Mouse (Mus musculus): ENCODE data around the gene Dph1.

Gene Dph1

GRCm38 (mm10) chr11:75172151-75173094 is 18.6 kb downstream of the Dph1 start:
- DNase-seq = peak; percentile 66

GRCm38 (mm10) chr11:75171186-75171865 is 19.7 kb downstream of the Dph1 start:
- peak; percentile 66 for DNase-seq

GRCm38 (mm10) chr11:75170136-75170751 is 20.8 kb downstream of the Dph1 start:
- peak; percentile 93 for DNase-seq

- DNase-seq = peak; percentile 66
These were observed 21.5 kb downstream of the Dph1 start, which contains the start of gene Hic1 for GRCm38 (mm10) chr11:75169405-75170080. Gene Hic1 (minus strand): TSS chr11:75169519.

GRCm38 (mm10) chr11:75168590-75169361 is 22.3 kb downstream of the Dph1 start:
- DNase-seq = peak; percentile 80

- DNase-seq = no peak
These were observed 23.1 kb downstream of the Dph1 start for GRCm38 (mm10) chr11:75167643-75168589.

- no peak for DNase-seq
These were observed 24.0 kb downstream of the Dph1 start for GRCm38 (mm10) chr11:75166861-75167642.

GRCm38 (mm10) chr11:75166193-75166842 is 24.7 kb downstream of the Dph1 start:
- no peak for DNase-seq

- DNase-seq = no peak
These were observed 25.4 kb downstream of the Dph1 start for GRCm38 (mm10) chr11:75165441-75166192.

GRCm38 (mm10) chr11:75164750-75165149 is 26.3 kb downstream of the Dph1 start:
- DNase-seq = no peak

- no peak for DNase-seq
These were observed 27.0 kb downstream of the Dph1 start for GRCm38 (mm10) chr11:75164051-75164450.

- no peak for DNase-seq
These were observed 27.7 kb downstream of the Dph1 start for GRCm38 (mm10) chr11:75163379-75163778.

- DNase-seq = no peak
These were observed 28.4 kb downstream of the Dph1 start for GRCm38 (mm10) chr11:75162591-75163080.

- DNase-seq = no peak
These were observed 29.5 kb downstream of the Dph1 start for GRCm38 (mm10) chr11:75161417-75162008.

- no peak for DNase-seq
These were observed 30.1 kb downstream of the Dph1 start for GRCm38 (mm10) chr11:75160954-75161353.

GRCm38 (mm10) chr11:75159564-75159963 is 31.5 kb downstream of the Dph1 start:
- DNase-seq = no peak

GRCm38 (mm10) chr11:75158432-75158831 is 32.6 kb downstream of the Dph1 start:
- no peak for DNase-seq

- DNase-seq = no peak
These were observed 33.1 kb downstream of the Dph1 start for GRCm38 (mm10) chr11:75157901-75158300.

Data from cerebellum, adult 9-11 months (tissue).